Mouse (Mus musculus) C3H10T1/2 (cell line): ENCODE measurements around the gene Senp1. TPM values are rescaled to one million over a fixed set of nuclear protein-coding genes. Genes with fewer than 3 reads are reported as not detected.

ENCODE experiments used
- polyA plus RNA-seq, 2 experiments: library from polyadenylated mRNA; unstranded; fragments of >200 nt; fragmentation: generic; extraction: Trizol; gene quantifications; one replicate each; pipeline ENCODE4 v1.2.1; 2012; ENCODE audit warnings: missing spikeins in 2 of 2

Gene Senp1
- 10 to 100 TPM in 1 of 2 experiments, 1 to 10 TPM in 1; 3.6 to 11.2 TPM for polyA plus RNA-seq

DNA sequence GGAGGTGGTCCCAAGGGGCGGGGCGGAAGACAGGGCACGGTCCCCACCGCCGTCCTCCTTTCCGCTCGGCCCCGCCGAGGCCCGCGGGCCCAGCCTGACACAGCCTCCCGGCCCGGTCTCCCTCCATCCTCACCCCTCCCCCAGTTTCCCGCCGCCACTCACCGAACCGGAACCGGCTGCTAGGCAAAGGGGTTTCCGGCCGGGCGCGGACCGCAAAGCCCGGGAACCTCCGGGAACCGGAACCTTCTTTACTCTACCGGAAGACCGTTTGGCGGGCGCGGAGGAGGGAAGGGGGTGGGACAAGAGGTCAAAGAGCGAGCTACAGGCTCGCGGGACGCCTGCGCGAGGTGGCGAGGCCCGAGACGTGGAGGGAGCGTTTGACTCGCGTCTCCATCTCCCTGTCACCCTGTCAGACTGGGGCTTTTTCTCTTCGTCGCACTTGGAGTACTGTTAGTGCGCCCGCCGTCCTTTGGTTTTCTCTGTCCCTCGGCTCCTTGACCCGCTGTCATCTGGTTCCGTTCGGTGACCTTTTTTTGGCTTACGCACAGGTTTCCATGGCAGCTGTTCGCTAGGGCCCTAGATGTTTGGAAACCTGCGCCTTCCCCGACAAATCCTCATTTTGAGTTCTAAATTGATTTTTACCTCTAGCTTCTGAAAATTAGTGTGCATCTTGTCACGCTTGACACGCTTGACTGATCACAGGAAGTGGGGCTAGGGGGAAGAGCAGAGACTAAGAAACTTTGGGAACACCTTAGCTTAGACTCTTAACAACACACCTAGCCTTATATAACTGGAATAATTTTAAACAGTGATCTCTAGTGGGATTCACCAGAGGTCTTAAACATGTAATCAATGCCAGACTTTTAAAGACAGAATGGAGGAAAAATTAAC is at the start of gene Senp1:
Gene Senp1, minus strand, starts transcription at position 624 of the 891 bp plus-strand sequence.

GRCm38 (mm10) chr15:98092372-98093120 is 998 bp downstream of the Senp1 start, which contains the start of gene Pfkm:
Gene Pfkm (plus strand): TSS chr15:98092589.

DNA sequence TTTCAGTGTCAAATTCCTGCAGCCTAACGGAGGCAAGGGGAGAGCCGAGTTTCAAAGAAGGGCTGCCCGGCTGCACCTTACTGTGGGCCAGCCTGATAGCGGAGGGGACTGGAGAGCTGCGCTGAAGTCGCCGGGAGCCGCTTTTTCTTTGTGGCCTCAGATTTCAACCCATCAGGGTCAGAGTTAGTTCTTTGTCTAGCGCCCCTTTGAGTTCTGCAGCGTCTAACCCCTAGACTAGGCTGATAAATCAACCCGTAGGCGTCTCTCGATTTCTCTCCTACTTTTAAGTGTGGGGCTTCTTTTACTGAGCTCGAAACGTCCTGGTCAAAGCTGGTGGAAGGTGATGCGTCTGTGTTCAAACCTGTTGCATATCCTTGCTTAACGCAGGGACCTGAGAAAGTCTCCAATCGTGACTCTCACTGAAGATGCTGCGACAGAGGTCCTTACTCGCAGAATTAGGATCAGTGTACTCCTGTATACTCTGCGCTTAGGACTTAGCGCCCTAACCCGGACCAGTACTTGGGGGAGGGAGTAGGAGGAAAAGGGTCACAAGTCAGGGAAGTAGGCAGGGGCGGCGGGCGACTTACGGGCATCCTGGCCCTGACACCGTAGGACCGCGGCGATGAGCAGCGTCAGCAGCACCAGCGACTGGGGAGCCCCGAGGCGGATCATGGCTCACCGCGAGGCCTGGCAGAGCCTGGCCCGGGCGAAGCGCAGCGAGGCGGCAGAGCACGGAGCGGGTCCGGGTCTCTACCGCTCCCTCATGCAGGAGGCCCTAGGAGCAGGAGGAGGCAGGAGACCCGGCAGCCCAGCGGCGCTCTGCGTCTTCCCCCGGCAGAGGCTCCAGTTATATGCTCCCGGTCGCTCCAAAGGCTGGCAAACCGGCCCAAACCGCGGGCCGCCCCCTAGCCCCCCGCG is 89.5 kb downstream of the Senp1 start, which contains the start of gene Col2a1:
Gene Col2a1, minus strand, starts transcription at position 874 of the 918 bp plus-strand sequence.

Other genes starting within 250 kb of the Senp1 start
- gene Hdac7, start 249.2 kb downstream of the Senp1 start, polyA plus RNA-seq = 10 to 100 TPM; 64.5 to 86.6 TPM
- gene Vdr, start 183.1 kb downstream of the Senp1 start, polyA plus RNA-seq = 10 to 100 TPM in 1 of 2 experiments, 1 to 10 TPM in 1; 3.6 to 18.0 TPM
- 10 to 100 TPM; 36.3 to 77.7 TPM for gene Tmem106c, start 129.5 kb downstream of the Senp1 start, polyA plus RNA-seq
- 10 to 100 TPM; 17.3 to 25.2 TPM for gene Col2a1, start 89.0 kb downstream of the Senp1 start, polyA plus RNA-seq
- gene Pfkm, start 1.2 kb downstream of the Senp1 start, polyA plus RNA-seq = 100 to 1,000 TPM in 1 of 2 experiments, 10 to 100 TPM in 1; 31.0 to 113 TPM
- 10 to 100 TPM; 18.4 to 40.3 TPM for gene Asb8, start 71.9 kb upstream of the Senp1 start, polyA plus RNA-seq
- gene Ccdc184, start 73.4 kb upstream of the Senp1 start, polyA plus RNA-seq = 1 to 10 TPM; 2.8 to 6.3 TPM
- not detected for gene Olfr288, start 101.8 kb upstream of the Senp1 start, polyA plus RNA-seq
- not detected for gene Gm44579, start 127.2 kb upstream of the Senp1 start, polyA plus RNA-seq
- under 1 TPM in 1 of 2 experiments, not detected in 1; 0.70 TPM for gene Olfr287, start 127.3 kb upstream of the Senp1 start, polyA plus RNA-seq
- not detected for gene Olfr286, start 140.7 kb upstream of the Senp1 start, polyA plus RNA-seq
- gene H1fnt, start 163.5 kb upstream of the Senp1 start, polyA plus RNA-seq = not detected
- under 1 TPM in 1 of 2 experiments, not detected in 1; 0.02 TPM for gene Zfp641, start 202.4 kb upstream of the Senp1 start, polyA plus RNA-seq
- not detected for gene Olfr285, start 223.6 kb upstream of the Senp1 start, polyA plus RNA-seq
- gene Olfr284, start 247.2 kb upstream of the Senp1 start, polyA plus RNA-seq = not detected